Mouse (Mus musculus): Measurements from ENCODE around the gene Grm4.

Grm4 gene

DNA sequence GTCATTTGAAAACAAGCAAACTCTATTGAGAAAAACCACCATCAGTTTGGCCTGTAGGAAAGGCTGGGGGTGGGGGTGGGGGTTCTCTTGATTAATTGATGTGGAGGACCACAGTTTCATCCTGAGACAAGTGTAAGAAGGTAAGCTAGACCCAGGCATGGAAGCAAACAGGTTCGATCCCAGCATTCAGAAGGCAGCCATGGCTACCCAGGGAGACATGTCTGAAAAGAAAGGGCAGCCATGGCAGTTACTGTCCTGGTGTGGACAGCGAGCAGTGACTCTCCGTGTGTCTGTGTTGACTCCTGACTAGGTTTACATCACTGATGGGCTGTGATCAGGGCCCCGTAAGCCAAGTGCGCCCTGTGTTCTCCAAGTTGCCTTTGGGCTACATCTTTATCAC, at the start of gene Grm4:
Grm4 (minus strand) TSS at position 101 of the 400 bp plus-strand sequence.
- no peak for DNase-seq (ENCODE audit: low spot score)

DNA sequence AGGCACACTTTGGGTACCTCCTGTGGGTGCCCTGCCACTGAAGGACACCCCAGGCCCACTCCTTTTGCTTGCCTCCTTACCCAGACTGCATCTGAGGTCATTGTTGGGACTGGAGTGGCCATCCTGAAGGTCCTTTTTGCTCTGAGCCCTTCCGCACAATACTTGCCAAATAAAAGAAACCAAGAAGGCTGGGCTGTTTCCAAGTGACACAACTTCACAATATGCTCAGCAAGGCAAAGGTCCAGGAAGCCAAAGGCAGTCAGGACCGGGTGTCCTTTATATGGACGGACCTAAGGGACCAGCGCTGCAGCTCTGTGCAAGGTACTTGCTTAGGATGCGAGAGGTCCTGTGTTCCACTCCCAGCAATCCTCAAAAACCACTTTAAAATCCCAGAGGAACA, 47.0 kb upstream of the Grm4 start:
- DNase-seq (ENCODE audit: low spot score): no peak

DNA sequence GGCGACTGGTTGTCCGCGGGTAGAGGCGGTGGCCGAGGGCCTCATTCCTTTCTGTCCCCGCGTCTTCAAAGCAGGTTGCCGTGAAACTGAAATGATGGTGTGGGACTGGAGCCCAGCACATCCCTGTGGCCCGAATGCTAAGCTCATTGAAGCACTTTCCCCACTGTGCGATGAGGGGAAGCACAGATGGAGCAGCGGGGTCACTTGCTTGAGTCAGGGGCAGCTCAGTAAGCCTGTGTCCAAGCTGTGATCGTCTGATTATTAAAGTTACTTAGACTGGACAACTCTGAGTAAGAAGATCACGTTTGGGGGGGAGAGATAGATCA, 44.7 kb upstream of the Grm4 start:
- no peak for DNase-seq (ENCODE audit: low spot score)

DNA sequence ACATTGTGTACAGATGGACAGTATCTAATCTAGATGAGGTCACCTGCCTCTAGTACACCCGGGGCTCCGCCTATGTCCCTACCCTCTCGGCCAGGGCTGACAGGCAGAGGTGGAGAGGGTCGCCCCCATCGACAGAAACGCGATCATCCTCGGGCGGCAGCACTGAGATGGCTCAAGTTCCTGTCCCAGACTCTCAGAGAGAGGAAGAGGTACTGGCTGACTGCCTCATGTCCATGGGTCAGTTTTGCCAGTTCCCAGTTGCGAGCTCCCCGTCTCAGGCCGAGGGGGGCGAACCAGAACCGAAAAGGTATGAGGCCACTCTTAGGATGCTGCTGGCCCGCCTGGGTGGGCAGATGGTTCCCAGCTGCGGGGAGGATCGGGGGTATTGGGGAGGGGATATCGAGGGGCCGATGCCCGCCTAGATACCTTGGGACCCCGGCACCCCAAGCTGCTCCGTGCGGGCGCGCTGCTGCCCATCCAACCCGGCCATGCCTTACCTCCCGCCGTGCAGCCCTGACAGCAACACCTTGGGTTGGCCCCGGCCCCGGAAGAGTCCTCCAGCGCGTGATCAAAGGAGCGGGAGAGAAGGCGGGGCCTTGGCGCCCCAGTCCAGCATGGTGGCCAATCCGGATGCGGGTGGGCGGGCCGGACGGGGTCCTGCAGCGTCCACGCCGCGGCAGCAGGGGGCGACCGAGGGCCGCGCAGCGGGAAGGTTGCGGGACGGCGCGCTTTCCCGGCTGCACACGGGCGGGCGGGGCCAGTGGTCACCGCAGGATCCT, 44.1 kb upstream of the Grm4 start, which contains the start of gene AI413582:
AI413582 (minus strand) TSS at position 594 of the 779 bp plus-strand sequence.
- peak; percentile 88 for DNase-seq (ENCODE audit: low spot score)

DNA sequence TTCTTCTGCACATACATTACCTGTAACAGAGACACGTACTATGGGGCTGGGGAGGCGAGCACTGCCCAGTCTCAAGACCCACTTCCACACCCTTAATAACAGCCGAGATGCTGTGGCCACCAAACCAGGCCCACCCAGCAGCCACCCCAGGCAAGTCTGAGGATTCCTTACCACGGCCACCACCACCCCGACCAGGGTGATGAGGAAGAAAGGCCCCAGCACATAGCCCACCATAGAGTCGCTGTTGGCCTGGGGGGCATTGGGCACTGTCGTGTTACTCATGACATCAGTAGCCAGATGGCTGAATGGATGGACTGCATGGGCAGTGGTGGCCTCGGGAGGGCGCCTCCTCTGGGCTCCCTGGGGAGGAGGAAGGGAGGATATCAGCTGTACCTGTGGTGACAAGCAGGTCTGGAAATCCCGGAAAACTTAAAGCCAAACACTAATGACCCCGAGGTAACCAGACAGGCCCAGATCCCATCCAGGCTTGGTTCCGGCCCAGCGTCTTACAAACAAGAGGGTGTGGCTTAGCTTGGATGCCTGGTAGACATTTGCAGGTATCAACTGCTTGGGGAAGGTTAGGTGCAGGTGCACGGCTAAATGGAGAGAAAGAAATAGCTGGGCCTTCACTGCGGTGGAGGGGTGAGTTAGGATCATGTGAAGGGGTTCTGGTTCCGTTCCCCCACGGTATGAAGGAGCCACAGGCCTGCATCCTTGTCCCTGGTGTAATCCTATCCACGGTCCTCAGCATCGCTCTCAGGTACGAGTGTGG, 43.4 kb upstream of the Grm4 start:
- DNase-seq (ENCODE audit: low spot score): no peak

DNA sequence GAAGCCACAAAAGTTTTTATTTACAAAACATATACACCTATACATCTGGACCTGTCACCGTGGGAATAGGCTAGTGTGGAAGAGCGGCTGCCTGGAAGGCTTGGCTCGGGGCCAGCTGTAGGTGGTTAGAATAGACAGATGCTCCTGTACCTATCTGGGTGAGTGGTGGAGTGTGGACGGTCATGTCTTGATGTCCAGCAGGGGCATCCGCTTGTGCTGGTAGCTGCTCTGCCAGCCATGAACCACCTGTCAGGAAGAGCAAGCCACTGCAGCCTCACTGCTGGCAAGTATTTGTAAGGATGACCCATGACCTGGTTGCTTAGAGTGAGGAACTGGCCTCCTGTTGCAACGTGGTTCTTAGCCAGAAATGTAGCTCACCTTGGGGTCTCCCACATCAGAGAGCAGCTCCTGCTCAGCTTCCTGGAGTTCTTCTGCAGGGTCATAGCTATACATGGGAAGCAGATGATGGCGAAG, 42.6 kb upstream of the Grm4 start:
- DNase-seq (ENCODE audit: low spot score): no peak

DNA sequence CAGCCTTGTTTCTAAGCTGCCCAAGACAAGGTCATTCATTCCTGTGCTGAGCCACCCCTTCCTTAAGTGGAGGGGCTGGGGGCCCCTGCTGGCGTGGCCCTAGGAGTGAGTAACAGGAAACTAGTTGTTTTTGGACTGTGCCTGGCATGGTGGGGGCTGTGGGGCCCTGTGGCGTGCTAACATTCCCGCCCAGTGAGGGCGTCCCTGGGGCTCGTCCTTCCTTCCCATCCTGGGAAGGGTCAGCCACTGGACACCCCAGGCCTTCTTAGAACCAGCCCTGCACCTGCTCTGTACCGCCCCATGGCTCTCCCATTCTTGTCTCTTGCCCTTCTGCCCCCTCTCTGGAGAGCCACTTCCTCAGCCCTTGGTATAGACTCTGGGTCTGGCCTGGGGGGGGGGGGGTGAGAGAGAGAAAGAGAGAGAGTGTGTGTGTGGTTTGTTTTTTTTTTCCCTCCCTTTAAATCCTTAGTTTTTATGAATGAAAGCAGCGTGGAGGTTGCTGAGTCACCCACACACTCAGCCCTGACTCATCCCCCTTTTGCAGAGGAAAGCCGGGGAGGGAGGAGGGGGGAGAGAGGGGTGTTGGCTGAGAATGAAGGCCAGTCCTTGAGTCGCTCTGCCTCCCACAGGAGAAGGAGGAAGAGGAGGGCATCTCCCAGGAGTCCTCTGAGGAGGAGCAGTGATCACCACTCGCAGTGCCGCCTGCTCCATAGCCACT, 40.8 kb upstream of the Grm4 start:
- peak; percentile 86 for DNase-seq (ENCODE audit: low spot score)

DNA sequence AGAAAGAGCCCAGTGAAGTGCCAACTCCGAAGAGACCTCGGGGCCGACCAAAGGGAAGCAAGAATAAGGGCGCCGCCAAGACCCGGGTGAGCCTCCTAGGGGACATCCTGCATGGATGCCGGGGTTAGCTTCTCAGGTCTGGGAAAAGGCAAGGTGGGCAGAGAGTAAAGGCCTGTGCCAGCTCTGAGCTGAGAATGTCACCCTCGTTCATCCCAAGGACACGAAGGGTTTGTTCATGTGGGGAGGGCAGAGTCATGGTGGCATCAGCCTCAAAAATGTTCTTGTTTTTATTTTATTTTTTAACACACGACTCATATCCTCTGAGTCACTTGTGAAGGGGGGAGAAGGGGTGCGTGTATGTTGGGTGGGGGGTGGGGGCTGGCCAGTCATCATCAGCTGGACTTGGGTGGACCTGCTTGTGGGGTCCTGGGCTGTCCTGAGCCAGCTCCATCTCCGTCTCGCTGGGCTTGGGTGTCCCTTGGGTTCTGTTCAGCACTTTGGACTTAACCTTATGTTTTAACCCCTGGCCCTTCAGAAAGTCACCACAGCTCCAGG, 39.8 kb upstream of the Grm4 start:
- no peak for DNase-seq (ENCODE audit: low spot score)

DNA sequence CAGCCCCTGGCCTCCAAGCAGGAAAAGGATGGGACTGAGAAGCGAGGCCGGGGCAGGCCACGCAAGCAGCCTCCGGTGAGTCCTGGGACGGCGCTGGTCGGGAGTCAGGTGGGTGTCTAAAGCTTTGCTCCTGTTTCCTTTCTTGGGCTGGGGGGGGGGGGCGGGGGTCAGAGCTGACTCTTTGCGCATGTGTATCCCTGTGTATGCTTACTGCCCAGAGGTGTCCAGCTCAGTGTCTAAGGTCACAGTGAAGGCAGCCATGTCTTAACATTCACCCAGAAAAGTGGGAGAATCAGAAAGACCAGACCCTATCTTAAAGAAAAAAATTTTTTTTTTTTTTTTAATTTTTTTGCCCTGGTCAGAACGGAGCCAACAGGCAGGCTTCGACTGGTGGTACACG, 38.4 kb upstream of the Grm4 start:
- no peak for DNase-seq (ENCODE audit: low spot score)

DNA sequence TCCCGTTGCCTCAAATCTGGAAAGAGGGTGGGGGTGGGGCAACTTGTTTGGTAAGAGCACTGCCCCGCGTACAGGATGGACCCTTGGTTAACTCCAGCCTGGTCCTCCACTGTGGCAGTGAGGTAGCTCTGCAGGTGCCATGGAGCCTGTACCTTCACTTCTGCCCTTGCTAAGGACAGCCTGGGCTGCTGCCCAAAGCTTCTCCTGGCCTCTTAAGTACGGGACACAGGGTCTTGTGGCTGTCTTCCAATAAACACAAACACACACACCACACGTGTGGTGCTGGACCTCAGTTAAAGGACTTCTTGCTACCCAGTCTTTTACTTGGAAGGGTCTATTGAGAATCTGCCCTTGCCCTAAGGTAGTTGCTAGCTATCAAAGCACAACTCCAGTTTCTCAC, 37.6 kb upstream of the Grm4 start:
- DNase-seq (ENCODE audit: low spot score): no peak

DNA sequence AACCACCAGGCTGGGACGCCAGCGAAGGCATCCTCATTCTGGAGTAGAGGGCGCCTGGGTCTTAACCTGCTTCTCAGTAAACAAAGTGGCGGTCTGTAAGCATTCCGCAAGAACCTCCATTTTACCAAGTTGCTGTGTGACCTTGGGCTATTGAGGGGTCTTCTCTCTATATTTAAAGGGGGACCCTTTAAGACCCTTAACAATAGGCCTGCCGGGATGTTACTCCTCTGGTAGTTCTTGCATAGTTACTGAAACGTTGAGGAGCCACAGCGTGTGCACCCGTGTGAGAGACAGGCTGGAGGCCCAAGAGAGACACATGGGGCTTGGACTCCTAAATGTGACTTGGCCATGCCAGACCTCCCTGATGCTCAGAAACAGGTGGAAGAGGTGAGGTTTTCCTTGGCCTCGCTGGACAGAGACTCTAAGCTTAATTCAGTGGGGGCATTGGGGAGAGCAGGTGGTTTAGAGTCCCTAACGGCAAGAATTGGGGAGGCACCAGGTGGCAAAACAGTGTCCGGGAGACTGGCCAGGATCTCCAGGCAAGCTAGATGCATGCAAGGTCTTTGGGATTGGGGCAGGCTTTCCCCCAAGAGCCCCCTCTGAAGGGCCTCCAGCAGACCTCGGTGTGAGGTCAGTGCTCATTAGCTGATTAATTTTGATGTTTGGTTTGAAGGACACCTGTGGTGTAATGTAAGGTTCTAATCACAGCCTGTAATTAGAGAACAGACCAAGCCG, 36.9 kb upstream of the Grm4 start:
- DNase-seq (ENCODE audit: low spot score): no peak

DNA sequence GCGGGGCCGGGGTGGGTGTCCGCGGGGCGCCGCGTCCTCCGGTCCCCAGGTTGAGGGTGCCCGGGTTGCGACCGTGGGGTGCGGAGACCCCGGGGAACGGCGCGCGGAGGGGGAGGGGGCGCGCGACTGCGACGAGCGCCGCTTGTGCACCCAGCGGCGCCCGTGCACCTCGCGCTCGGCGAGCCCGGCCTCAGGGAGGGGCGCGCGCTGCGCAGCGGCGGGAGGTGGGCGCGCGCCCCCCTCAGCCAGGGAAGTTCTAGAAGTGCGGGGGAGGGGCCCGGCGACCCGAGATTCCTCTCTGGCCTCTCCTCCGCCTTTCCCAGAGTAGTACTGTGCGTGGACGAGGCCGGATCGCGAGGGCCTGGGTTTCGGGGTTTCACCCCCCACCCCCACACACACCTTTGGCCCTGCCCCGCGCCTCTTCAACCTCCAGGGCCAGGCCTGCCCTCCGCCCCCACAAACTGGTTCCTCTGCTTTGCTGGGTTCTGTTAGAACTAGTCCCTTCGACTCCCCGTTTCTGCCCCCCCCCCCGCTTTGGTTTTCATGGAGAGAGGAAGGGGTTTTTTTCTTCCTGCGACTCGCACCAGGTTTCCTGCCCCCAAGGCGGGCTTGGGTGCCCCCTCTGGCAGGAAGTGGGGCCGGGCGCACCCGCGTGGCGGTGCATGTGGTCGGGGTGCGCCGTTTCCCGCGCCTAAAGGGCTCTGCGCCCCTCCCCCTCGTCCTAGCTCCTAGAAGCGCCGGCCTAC, 36.2 kb upstream of the Grm4 start:
- no peak for DNase-seq (ENCODE audit: low spot score)

DNA sequence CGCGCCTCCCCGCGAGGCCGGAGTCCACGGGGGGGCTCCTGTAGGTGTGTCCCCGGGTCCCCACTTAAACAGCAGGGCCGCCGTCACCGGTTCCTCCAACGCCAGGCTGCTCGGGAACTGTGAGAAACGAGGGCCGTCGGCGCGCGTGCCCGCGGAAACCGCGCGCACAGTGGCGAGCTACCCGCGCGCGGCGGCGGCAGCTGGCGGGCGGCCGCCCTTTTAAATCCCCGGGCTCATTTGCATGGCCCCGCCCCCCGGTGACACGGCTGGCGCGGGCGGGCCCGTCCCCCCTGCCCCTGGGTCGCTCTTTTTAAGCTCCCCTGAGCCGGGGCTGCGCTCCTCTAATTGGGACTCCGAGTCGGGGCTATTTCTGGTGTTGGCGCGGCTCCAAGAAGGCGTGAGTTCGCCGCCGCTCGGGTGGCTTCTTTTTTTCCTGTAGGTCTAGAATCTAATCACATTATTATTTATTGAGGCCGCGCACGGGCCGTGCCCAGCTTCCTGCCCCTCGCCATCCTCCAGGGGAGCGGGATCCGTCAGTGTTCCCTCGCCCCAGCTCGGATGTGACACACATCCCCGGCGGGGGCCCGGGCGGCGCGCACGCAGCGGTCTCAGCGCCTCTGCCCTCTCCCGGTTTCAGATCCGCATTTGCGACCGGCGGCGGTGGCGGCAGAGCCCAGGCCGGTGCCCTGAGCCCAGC, 35.3 kb upstream of the Grm4 start, which contains the start of gene Hmga1:
Hmga1 (plus strand) TSS at position 183 of the 697 bp plus-strand sequence.
- peak; percentile 62 for DNase-seq (ENCODE audit: low spot score)

DNA sequence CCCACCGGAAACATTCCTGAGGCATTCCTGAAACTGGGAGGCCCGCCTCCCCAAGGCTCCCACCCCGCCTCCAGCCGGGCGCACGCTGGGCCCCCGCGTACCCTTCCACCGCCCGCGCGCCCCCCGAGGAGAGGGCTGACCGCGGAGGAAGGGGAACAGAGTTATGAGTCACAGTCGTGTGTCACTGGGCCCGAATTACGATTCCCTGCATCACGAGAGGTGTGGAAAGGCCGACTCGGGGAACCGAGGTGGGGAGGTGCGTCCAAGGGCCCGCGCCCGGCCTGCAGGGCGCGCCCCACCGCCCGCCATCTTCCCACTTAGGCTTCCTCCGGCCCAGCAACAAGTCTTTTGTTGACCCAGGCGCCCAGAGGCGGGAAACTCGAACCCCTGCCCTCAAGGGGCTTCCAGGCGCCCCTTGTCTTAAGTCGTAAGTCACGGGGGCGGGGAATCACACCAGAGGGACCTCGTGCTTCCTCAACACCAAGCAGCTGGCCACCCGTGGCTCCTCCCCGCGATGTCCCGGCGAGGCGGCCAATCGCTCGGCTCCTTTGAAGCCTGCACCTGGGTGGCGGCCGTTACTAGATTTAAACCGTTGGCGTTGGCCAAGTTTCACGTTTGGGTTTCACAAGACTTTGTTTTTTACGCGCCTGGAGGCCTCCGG, 34.4 kb upstream of the Grm4 start:
- no peak for DNase-seq (ENCODE audit: low spot score)

DNA sequence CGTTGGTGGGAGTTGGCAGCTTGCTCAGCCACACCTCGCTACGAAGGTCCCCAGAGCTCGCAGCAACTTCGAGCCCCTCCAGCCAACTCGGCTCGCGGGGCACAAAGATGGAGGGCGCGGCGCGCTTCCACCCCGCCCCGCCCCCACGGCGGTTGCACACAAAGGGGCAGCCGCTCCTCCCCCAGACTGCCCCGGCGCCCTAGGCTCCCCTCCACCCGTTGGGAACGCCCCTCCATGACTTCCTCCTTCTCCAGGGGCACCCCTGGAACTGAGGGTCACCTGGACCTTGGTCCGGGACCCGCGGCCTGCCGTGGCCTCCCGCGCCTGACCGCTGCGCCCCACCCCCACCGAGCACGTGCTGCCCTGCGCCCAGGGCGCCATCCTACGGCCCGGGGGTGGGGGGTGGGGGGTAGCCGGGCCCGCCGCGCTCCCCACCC, 33.9 kb upstream of the Grm4 start:
- no peak for DNase-seq (ENCODE audit: low spot score)

DNA sequence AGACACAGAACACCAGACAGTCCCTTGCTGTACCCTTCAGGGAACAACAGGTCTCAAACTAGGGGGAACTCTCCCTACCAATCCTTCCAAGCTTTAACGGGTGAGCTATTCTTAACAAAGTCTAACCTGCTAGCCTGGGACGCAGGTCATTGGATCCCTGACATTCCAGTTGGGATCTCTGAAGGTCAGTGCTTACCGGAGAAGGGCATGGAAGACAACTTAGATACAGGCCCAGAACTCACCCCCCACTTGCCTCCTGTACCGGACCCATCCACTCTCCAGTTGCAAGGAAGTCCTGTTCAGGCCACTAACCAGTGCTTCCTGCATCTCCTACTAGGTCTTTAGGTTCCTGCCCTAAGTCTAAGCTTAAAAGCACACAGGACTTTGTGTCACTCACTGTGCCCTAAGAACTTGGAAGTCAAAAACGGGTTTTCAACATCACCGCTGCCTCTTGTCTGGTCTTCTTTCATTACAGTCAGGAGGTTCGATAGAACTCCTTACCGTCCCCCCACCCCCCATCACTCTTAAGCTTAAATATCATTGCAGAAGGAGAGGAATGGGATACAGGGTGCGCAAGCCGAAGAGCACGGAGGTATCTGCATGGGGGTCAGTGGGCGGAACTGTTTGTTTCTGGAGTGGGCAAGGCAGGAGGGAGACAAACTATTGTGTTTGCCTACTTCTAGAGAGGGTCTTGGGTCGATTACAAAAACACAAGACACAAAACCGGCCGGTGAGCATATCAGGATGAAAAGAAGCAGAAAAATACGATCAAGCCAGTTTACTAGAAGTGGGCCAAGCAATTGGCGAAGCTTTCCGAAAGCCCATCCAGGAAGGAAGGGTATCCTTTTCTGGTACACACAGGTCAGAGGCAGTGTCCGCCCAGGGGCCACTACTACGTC, 33.1 kb upstream of the Grm4 start:
- DNase-seq (ENCODE audit: low spot score): no peak

DNA sequence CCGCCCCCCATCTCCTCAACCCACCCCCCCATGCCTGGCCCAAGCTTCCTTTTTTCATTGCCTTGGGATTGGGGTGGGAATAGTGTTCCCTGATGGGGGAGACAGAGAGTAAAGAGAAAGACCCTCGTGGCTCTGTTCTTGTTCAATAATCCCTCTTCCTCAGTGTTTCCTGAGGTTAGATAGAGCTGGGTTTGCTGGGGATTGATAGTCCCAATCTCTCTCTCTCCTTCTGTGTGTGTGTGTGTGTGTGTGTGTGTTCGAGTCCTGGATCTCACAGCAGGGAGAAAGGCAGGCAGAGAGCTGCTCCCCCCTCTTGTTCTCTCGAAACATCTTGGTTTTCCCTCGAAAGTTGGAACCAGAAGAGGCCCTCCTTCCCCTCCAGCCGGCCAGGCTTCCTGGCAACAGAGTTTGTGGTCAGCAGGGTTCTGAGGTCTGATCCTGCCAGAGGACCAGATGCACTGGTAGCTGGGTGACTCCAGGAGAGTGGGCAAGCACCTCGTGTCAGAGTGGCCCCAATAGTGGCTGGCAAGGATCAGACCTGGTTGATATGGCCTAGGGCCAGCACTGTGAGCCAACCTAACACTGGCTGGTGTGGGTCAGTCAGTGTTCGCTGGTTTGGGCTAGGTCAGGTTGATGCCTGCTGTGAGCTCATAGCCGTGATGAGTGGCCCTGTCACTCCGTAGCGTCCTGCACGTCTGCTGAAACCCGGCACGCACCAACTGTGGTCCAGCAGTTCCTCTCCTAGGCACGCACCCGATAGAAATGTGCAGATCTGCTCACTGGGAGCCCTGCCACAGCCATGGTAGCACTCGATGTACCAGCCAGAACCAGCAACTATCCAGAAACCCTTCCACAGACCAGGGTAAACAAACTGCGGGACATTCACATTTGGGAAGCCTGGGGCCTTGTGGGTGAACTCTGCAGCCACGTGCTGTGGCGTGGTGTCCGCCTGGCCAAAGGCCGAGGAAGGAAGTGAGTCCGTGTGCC, 31.3 kb upstream of the Grm4 start:
- no peak for DNase-seq (ENCODE audit: low spot score)

Measured in ovary, adult 18-20 months (tissue).